Mouse (Mus musculus) embryonic fibroblast, embryonic 13.5 days (primary cell): ENCODE results near the gene Fam189a1.

ENCODE experiments used
- CTCF ChIP-seq: IDR thresholded peaks from 2 replicates; pipeline ENCODE4 v1.5.1; 2011; ENCODE audit warnings: mild to moderate bottlenecking, control low read depth, low read length, moderate library complexity, borderline replicate concordance; ENCODE audit not compliant: insufficient read depth
- POLR2A ChIP-seq: IDR thresholded peaks from 2 replicates; pipeline ENCODE4 v1.6.1; 2011; ENCODE audit warnings: low read depth, mild to moderate bottlenecking, control low read depth, low read length, moderate library complexity

- TF ChIP-seq POLR2A (no peak), CTCF (no peak)
Measured at GRCm38 (mm10) chr7:64779501-64779900, 376.9 kb downstream of the Fam189a1 start.
